Mouse (Mus musculus): Measurements from ENCODE around the gene Tns2. TPM values are rescaled to one million over a fixed set of nuclear protein-coding genes. Genes with fewer than 3 reads are reported as not detected.

Gene Tns2
- 48.3 and 56.9 TPM in 2 replicates for polyA plus RNA-seq (2014; fragmentation: Nextera tagmentation; extraction: Ambion mirVana)

DNA sequence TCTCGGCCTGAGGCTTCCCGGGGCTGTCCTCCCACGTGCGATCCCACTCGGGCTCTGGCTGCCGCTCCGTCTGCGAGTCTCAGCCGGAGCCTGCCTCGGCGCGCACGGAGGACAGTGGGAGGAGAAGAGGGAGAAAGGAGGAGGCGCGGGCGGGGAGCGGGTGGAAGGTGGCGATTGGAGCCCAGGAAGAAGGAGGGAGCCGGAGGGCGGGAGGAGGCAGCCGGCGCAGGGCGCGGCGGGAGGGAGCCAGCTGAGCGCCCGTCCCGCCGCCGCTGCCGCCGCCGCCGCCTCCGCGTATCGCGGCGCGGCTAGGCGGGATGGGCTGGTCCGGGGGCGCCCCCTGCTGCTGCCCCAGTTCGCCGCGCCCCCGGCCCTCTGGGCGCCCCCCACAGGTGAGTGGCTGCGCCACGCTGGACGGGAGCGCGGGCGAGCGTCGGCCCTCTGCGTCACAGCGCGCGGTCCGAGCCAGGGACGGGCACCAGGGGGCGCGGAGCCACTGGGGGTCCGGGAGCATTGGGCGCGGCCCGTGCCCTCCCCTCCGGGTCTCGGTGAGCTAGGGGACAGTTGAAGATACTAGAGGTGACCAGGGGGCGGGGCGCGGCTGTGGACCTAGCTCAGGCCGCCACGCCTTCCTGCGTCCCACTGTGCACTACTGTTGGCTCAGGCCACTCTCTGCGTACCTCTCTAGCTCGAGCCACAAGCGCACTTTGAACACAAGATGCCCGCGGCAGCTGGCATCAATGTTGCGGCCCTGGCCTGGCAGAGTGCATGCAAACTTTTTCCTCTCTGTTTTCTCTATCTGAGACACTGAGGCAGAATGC lies at the start of gene Tns2:
Tns2 (plus strand) TSS at position 253 of the 821 bp plus-strand sequence.
- H3K4me1 ChIP-seq (ENCODE audit: insufficient read depth), result peaks cover 38% of the 10 kb centered on the region

DNA sequence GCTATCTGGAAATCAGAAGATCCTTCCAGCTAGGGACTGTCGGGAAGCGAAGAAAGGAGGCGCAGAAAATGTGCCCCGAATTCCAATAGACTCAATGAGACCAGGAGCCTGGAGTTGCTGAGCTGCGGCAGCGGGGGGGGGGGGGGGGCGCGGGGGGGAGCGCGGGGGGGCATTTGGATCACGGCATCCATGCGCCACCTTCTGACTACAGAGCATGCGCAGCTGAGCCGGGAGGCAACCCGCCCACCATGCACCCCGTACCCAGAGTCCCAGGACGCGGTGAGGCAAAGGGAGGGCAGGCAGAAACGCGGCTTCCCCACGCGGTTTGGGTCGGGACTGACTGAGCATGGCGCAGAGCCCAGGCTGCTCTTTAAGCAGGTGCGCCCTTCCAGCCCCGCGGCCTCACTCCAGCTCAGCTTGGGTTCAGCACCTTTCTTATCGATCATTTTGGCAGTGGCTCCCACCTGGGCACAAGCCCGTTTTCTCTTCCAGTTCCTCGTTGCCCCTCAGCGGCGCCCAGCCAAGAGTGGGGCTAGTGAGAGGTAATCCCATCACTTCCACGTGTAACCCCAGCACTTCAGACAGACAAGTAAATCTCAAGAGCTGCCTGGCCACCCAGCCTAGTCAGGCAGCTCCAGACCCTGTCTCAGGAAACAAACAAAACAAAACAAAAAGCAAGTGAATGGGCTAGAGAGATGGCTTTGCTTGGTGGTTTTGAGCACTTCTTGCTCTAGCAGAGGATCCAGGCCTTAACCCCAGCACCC lies 48.1 kb upstream of the Tns2 start:
- 2% methylated on average over 32 of the region's 33 CpGs for WGBS
- Histone ChIP-seq H3K27me3 (ENCODE audit: insufficient read depth, low read length) (no peaks in the 10 kb centered on the region), H3K4me1 (ENCODE audit: insufficient read depth) (no peaks in the 10 kb centered on the region), H3K4me2 (peak overlapping the region; percentile 78), H3K9ac (peak overlapping the region; percentile 51), H3K4me3 (ENCODE audit: low read depth, low read length) (peak overlapping the region; percentile 40), H3K9me3 (ENCODE audit: low read depth, low read length) (no peaks in the 10 kb centered on the region), H3K27ac (ENCODE audit: low read depth) (peak overlapping the region; percentile 69; the same call in 1 of the 2 replicates), H3K36me3 (ENCODE audit: insufficient read depth) (no peaks in the 10 kb centered on the region)
- peak; percentile 51 for TF ChIP-seq CTCF (IDR thresholded peaks at IDR 0.05; ENCODE audit: low read depth)
- peak; percentile 87 for ATAC-seq (ENCODE audit: insufficient read depth)
- DNase-seq, result peak; percentile 77

More for the DNA sequence above, at the start of gene Tns2:
- Histone ChIP-seq H3K4me3 (ENCODE audit: low read depth, low read length) (peak within 1 kb of the TSS; percentile 48), H3K27ac (ENCODE audit: low read depth) (peak within 1 kb of the TSS; percentile 98), H3K9ac (peak within 1 kb of the TSS; percentile 58), H3K4me2 (peak within 1 kb of the TSS; percentile 80), H3K9me3 (ENCODE audit: low read depth, low read length) (no peaks in the 10 kb centered on the region), H3K36me3 (ENCODE audit: insufficient read depth) (peaks cover 31% of the 10 kb centered on the region), H3K27me3 (ENCODE audit: insufficient read depth, low read length) (no peaks in the 10 kb centered on the region)
- ATAC-seq (ENCODE audit: insufficient read depth), result peak; percentile 46
- DNase-seq, result peak; percentile 87
- WGBS, result under 1% methylated on average over 74 of the region's 82 CpGs
- TF ChIP-seq CTCF (IDR thresholded peaks at IDR 0.05; ENCODE audit: low read depth), result peak; percentile 39; the same call in 1 of the 2 replicates

DNA sequence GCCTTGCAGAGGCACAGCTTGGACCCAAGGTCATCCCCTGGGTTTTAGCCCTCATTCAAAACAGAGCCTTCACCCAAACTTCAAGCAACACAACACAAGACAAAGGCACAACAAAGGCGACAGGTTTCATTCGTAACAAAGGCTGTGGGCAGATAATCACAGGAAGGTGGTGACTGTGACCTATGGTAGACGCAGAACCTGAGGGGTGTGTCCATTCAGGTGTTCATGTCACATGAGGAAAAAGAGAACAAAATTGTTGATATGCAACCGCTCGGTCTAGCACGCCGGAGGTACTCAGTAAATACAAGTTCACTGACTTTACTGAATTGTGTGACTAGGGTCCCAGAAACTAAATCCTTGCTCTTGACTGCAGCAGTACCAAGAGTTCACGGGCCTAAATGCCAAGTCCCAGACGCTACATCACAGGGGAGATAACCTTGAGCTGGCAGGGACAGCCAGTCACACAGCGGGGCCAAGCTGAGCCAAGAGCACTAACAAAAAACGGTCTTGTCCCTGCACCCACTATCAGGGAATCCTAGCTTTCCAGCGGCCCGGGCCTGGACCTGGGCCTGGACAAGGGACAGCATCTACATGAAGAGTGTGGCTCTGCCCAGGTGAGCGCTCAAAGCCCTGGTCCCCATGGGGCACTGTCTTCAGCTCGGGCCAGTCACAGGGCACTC lies 43.6 kb upstream of the Tns2 start:
- H3K4me1 ChIP-seq (ENCODE audit: insufficient read depth), result no peaks in the 10 kb centered on the region
- H3K9me3 ChIP-seq (ENCODE audit: low read depth, low read length), result no peaks in the 10 kb centered on the region
- H3K4me3 ChIP-seq (ENCODE audit: low read depth, low read length), result no peak overlapping the region
- WGBS, result 85% methylated on average over 15 of the region's 15 CpGs
- no peaks in the 10 kb centered on the region for H3K27me3 ChIP-seq (ENCODE audit: insufficient read depth, low read length)
- H3K4me2 ChIP-seq, result no peak overlapping the region
- DNase-seq (no peak), ATAC-seq (ENCODE audit: insufficient read depth) (no peak)
- H3K36me3 ChIP-seq (ENCODE audit: insufficient read depth), result no peaks in the 10 kb centered on the region
- no peak for TF ChIP-seq CTCF (IDR thresholded peaks at IDR 0.05; ENCODE audit: low read depth)
- no peak overlapping the region for H3K27ac ChIP-seq (ENCODE audit: low read depth)
- H3K9ac ChIP-seq, result no peak overlapping the region

- H3K9me3 ChIP-seq (ENCODE audit: low read depth, low read length), result no peaks in the 10 kb centered on the region
- peak; percentile 99 for DNase-seq
- 0 out of 2 replicates have a peak, but pooled peaks cover 4% of the 10 kb centered on the region for H3K4me1 ChIP-seq (ENCODE audit: insufficient read depth)
- H3K4me2 ChIP-seq, result no peak overlapping the region
- ATAC-seq (ENCODE audit: insufficient read depth), result peak; percentile 75
- WGBS, result 2% methylated on average over 20 of the region's 20 CpGs
- peak; percentile 99 for TF ChIP-seq CTCF (IDR thresholded peaks at IDR 0.05; ENCODE audit: low read depth)
- H3K4me3 ChIP-seq (ENCODE audit: low read depth, low read length), result no peak overlapping the region
- H3K9ac ChIP-seq, result no peak overlapping the region
- H3K27ac ChIP-seq (ENCODE audit: low read depth), result no peak overlapping the region
- no peaks in the 10 kb centered on the region for H3K36me3 ChIP-seq (ENCODE audit: insufficient read depth)
- H3K27me3 ChIP-seq (ENCODE audit: insufficient read depth, low read length), result no peaks in the 10 kb centered on the region
These were observed 34.4 kb upstream of the Tns2 start for GRCm38 (mm10) chr15:102065661-102066325.

DNA sequence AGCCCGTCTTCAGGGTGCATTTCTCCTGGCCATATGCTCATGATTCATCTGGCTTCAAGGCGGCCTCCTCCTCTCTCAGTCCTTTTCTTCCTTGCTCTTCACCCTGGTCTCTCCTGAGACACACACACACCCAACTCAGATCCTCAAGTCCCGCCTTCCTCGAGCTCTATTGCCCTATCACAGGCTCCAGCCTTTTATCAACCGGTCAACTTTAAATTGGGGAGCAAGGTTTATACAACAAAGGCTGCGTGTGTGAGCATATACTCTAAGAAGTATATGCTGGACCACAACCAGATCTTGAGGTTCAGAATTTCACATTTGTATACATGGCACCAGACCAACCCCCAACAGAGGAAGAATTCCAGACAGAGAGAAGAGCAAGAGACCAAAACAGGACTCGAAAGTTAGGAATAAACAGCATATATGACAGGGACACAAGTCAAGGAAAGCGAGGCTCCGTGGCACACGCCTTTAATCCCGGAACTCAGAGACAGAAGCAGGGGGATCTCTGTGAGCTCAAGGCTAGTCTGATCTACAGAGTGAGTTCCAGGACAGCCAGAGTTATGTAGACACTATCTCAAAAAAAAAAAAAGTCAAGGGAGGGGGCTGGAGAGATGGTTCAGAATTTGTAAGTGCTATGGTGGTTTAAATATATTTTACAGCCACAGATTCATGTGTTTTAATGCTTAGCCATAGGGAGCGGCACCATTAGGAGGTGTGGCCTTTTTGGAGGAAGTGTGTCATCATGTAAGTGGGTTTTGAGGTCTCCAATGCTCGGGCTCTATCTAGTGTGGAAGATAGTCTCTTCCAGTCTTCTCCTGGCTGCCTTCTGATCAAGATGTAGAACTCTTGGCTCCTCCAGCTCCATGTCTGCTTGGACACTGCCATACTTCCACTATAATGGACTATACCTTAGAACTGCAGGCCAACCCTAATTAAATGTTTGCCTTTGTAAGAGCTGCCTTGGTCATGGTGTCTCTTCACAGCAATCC lies 29.4 kb upstream of the Tns2 start:
- Histone ChIP-seq H3K4me3 (ENCODE audit: low read depth, low read length) (no peak overlapping the region), H3K9ac (no peak overlapping the region), H3K4me2 (no peak overlapping the region), H3K27ac (ENCODE audit: low read depth) (no peak overlapping the region), H3K27me3 (ENCODE audit: insufficient read depth, low read length) (no peaks in the 10 kb centered on the region), H3K9me3 (ENCODE audit: low read depth, low read length) (no peaks in the 10 kb centered on the region), H3K36me3 (ENCODE audit: insufficient read depth) (no peaks in the 10 kb centered on the region), H3K4me1 (ENCODE audit: insufficient read depth) (peaks cover 6% of the 10 kb centered on the region; the same call in 1 of the 2 replicates)
- WGBS, result 68% methylated on average over 13 of the region's 13 CpGs
- DNase-seq (no peak), ATAC-seq (ENCODE audit: insufficient read depth) (no peak)
- no peak for TF ChIP-seq CTCF (IDR thresholded peaks at IDR 0.05; ENCODE audit: low read depth)

Measured in lung, embryonic 14.5 days (tissue).